Mouse (Mus musculus) heart, embryonic 14.5 days (tissue): Measurements from ENCODE around the gene Mapre3. TPM values are rescaled to one million over a fixed set of nuclear protein-coding genes. Genes with fewer than 3 reads are reported as not detected.

Experiments used
- ATAC-seq: fragments of 200-750 bp; cut with Nextera tagmentation; 2 replicates; pipeline ENCODE4 v1.8.0; 2017; ENCODE audit warnings: low read depth, moderate TSS enrichment; ENCODE audit not compliant: insufficient number of reproducible peaks, insufficient read depth, low FRiP score
- H3K27ac ChIP-seq, 2 experiments: fragments of 200-500 bp in 1 of 2; fragments of 300-500 bp in 1 of 2; sonication (generic) in 1 of 2; replicated peaks in 1 of 2; 2 replicates each; pipeline ENCODE4 v1.5.1; 2012 to 2014; ENCODE audit warnings: low read depth in 2 of 2, low read length in 2 of 2, control low read depth in 1 of 2, mild to moderate bottlenecking in 1 of 2, mixed read lengths in 1 of 2; ENCODE audit not compliant: control insufficient read depth in 1 of 2, insufficient read depth in 1 of 2
- H3K27me3 ChIP-seq: fragments of 300-500 bp; sonication (generic); 2 replicates; pipeline ENCODE4 v1.6.1; 2014; ENCODE audit warnings: mild to moderate bottlenecking, low read length, control low read depth; ENCODE audit not compliant: control insufficient read depth, insufficient read depth
- H3K36me3 ChIP-seq: fragments of 300-500 bp; sonication (generic); 2 replicates; pipeline ENCODE4 v1.6.1; 2014; ENCODE audit warnings: mild to moderate bottlenecking, control low read depth, low read length, mixed read lengths; ENCODE audit not compliant: control insufficient read depth, insufficient read depth
- H3K4me1 ChIP-seq, 2 experiments: fragments of 200-500 bp in 1 of 2; fragments of 300-500 bp in 1 of 2; sonication (generic) in 1 of 2; 2 replicates each; pipeline ENCODE4 v1.6.1; 2012 to 2014; ENCODE audit warnings: low read length in 2 of 2, control low read depth in 1 of 2, mixed read lengths in 1 of 2; ENCODE audit not compliant: control insufficient read depth in 2 of 2, insufficient read depth in 2 of 2
- H3K4me2 ChIP-seq: fragments of 300-500 bp; sonication (generic); 2 replicates; pipeline ENCODE4 v1.6.1; 2014; ENCODE audit warnings: mild to moderate bottlenecking, low read length
- H3K4me3 ChIP-seq, 2 experiments: fragments of 200-500 bp in 1 of 2; fragments of 300-500 bp in 1 of 2; sonication (generic) in 1 of 2; 2 replicates each; pipeline ENCODE4 v1.5.1; 2012 to 2014; ENCODE audit warnings: low read length in 2 of 2, mild to moderate bottlenecking in 2 of 2, control low read depth in 1 of 2, low read depth in 1 of 2, moderate library complexity in 1 of 2; ENCODE audit not compliant: control insufficient read depth in 1 of 2, insufficient read depth in 1 of 2
- H3K9ac ChIP-seq: fragments of 300-500 bp; sonication (generic); 2 replicates; pipeline ENCODE4 v1.6.1; 2014; ENCODE audit warnings: mild to moderate bottlenecking, low read length
- H3K9me3 ChIP-seq: fragments of 300-500 bp; sonication (generic); 2 replicates; pipeline ENCODE4 v1.6.1; 2016; ENCODE audit warnings: low read length, control low read depth; ENCODE audit not compliant: control insufficient read depth
- WGBS: fragments of 180-500 bp; shearing (Covaris S2); extraction: QIAGEN DNeasy Blood & Tissue Kit; methylation state at CpG from one replicate; pipeline ENCODE4 v1.1.7; 2014; 5-methylcytosine and 5-hydroxymethylcytosine counted together
- polyA plus RNA-seq: library from polyadenylated mRNA; unstranded; fragments of >200 nt; fragmentation: Nextera tagmentation; extraction: Ambion mirVana; gene quantifications from 2 replicates; pipeline ENCODE4 v1.2.1, GENCODE M21; 2014

The Mapre3 gene
- polyA plus RNA-seq, 1 experiment from 2014 or later: 18.4 TPM

- no peaks in the 10 kb centered on the region for H3K9me3 ChIP-seq
- peak overlapping the region in 1 of 2 experiments; percentile 26; a peak in 1 of 4 replicates for H3K27ac ChIP-seq
- H3K4me3 ChIP-seq: peak overlapping the region; percentile 82 to 90
- H3K36me3 ChIP-seq: peaks cover 32% of the 10 kb centered on the region
- 22% methylated on average over 9 of the region's 9 CpGs for WGBS
- H3K4me1 ChIP-seq: peaks cover 13 to 16% of the 10 kb centered on the region in 2 experiments
- no peaks in the 10 kb centered on the region for H3K27me3 ChIP-seq
- no peak for ATAC-seq
- peak overlapping the region; percentile 82 for H3K4me2 ChIP-seq
- H3K9ac ChIP-seq: peak overlapping the region; percentile 94
These were observed 54.5 kb downstream of the Mapre3 start for GRCm38 (mm10) chr5:30868981-30869380.

- Histone ChIP-seq H3K36me3 (peaks cover 38% of the 10 kb centered on the region), H3K4me3 (peak overlapping the region; percentile 82 to 90), H3K9ac (peak overlapping the region; percentile 94), H3K4me2 (peak overlapping the region; percentile 82), H3K9me3 (no peaks in the 10 kb centered on the region), H3K27ac (peak overlapping the region; percentile 46 to 65; a peak in 3 of 4 replicates), H3K4me1 (peaks cover 7 to 16% of the 10 kb centered on the region in 2 experiments), H3K27me3 (no peaks in the 10 kb centered on the region)
- ATAC-seq: peak; percentile 77
- under 1% methylated on average over 62 of the region's 63 CpGs for WGBS
These were observed 55.1 kb downstream of the Mapre3 start for GRCm38 (mm10) chr5:30869405-30870130.

GRCm38 (mm10) chr5:30870131-30870406 lies 55.6 kb downstream of the Mapre3 start:
- no peaks in the 10 kb centered on the region for H3K27me3 ChIP-seq
- H3K4me1 ChIP-seq: peaks cover 7 to 16% of the 10 kb centered on the region in 2 experiments
- H3K27ac ChIP-seq: peak overlapping the region in 1 of 2 experiments; percentile 65; a peak in 2 of 4 replicates
- WGBS: 14% methylated on average over 2 of the region's 2 CpGs
- peaks cover 43% of the 10 kb centered on the region for H3K36me3 ChIP-seq
- peak overlapping the region; percentile 82 to 90 for H3K4me3 ChIP-seq
- H3K9ac ChIP-seq: peak overlapping the region; percentile 94
- no peaks in the 10 kb centered on the region for H3K9me3 ChIP-seq
- no peak for ATAC-seq
- peak overlapping the region; percentile 82 for H3K4me2 ChIP-seq

- WGBS: 87% methylated on average over 9 of the region's 9 CpGs
- ATAC-seq: no peak
- peaks cover 68% of the 10 kb centered on the region for H3K36me3 ChIP-seq
- no peak overlapping the region for H3K4me2 ChIP-seq
- H3K9ac ChIP-seq: no peak overlapping the region
- H3K27ac ChIP-seq: no peak overlapping the region
- no peaks in the 10 kb centered on the region for H3K9me3 ChIP-seq
- H3K27me3 ChIP-seq: no peaks in the 10 kb centered on the region
- peaks cover 7 to 16% of the 10 kb centered on the region in 2 experiments for H3K4me1 ChIP-seq
- H3K4me3 ChIP-seq: no peak overlapping the region
These were observed 58.1 kb downstream of the Mapre3 start for GRCm38 (mm10) chr5:30872574-30872973.

GRCm38 (mm10) chr5:30874365-30874764 lies 59.9 kb downstream of the Mapre3 start:
- Histone ChIP-seq H3K4me3 (no peak overlapping the region), H3K27me3 (no peaks in the 10 kb centered on the region), H3K9me3 (no peaks in the 10 kb centered on the region), H3K36me3 (peaks cover 74% of the 10 kb centered on the region), H3K9ac (no peak overlapping the region), H3K4me2 (no peak overlapping the region), H3K4me1 (peaks cover 4 to 16% of the 10 kb centered on the region in 2 experiments), H3K27ac (no peak overlapping the region)
- WGBS: 94% methylated on average over 7 of the region's 7 CpGs
- ATAC-seq: no peak

- Histone ChIP-seq H3K9ac (no peak overlapping the region), H3K4me2 (no peak overlapping the region), H3K4me3 (no peak overlapping the region), H3K4me1 (no peaks in the 10 kb centered on the region), H3K27me3 (no peaks in the 10 kb centered on the region), H3K36me3 (peaks cover 46% of the 10 kb centered on the region), H3K27ac (no peak overlapping the region), H3K9me3 (no peaks in the 10 kb centered on the region)
- 47% methylated on average over 6 of the region's 6 CpGs for WGBS
- no peak for ATAC-seq
These were observed 64.2 kb downstream of the Mapre3 start for GRCm38 (mm10) chr5:30878616-30879015.

GRCm38 (mm10) chr5:30879347-30879943 lies 65.0 kb downstream of the Mapre3 start:
- H3K4me2 ChIP-seq: no peak overlapping the region
- 73% methylated on average over 5 of the region's 5 CpGs for WGBS
- H3K27me3 ChIP-seq: no peaks in the 10 kb centered on the region
- no peak overlapping the region for H3K9ac ChIP-seq
- no peaks in the 10 kb centered on the region for H3K9me3 ChIP-seq
- H3K27ac ChIP-seq: no peak overlapping the region
- no peak for ATAC-seq
- peaks cover 37% of the 10 kb centered on the region for H3K36me3 ChIP-seq
- H3K4me3 ChIP-seq: no peak overlapping the region
- no peaks in the 10 kb centered on the region for H3K4me1 ChIP-seq
